Mouse (Mus musculus): ENCODE measurements around the gene Actl6a. TPM values are rescaled to one million over a fixed set of nuclear protein-coding genes. Genes with fewer than 3 reads are reported as not detected.

Actl6a gene
- polyA plus RNA-seq, 2 experiments from 2014 or later, result 89.6 to 104 TPM

- ATAC-seq, result no peak
Observed at GRCm38 (mm10) chr3:32749820-32750579, 43.9 kb downstream of the Actl6a start.

DNA sequence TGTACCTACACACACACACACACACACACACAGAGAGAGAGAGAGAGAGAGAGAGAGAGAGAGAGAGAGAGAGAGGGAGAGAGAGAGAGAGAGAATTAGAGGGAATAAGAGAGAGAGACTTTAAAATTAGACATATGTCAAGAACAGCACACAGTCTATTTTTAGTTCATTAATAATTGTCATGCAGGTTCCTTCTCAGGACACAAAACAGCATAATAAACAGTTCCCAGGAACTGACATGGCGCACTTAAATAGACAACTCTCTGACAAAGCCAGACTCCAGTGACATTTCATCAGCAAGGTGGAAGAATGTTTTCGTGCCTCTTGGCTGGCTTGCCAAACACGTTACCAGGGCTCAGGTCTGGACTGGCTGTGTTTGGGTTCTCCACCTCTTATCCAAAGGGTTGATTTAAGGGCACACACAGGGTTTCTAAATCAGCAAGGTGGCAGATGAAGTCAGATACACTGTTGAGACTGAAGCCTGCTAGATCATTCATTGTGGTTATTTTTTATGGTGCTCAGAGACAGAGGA, 48.4 kb downstream of the Actl6a start:
- ATAC-seq, result no peak

GRCm38 (mm10) chr3:32759212-32759611, 53.1 kb downstream of the Actl6a start:
- ATAC-seq, result no peak

GRCm38 (mm10) chr3:32762962-32763361, 56.9 kb downstream of the Actl6a start:
- no peak for ATAC-seq

- no peak for ATAC-seq
Observed at GRCm38 (mm10) chr3:32763902-32764301, 57.8 kb downstream of the Actl6a start.

DNA sequence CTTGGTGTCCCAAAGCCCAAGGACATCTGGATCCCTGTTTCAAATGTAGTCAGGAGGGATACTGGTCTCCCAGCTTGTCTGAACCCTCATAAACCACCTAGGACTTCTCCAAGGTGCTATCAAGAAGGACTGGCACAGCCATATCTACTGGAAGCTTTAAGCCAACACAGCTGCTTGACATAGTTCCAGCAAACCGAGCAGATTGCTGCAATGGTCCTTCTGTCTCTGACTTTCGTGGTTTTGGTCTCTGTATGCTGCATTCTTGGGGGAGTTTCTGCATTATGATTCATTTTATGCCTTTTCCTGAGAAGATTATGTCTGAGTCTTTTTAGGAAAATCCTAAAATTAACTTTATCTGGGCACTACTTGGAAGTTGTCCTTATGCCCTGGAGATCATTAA, 64.7 kb downstream of the Actl6a start:
- ATAC-seq, result no peak

Other genes with a start within 250 kb of the Actl6a start
- under 1 TPM; 0.46 to 0.52 TPM for gene Kcnmb3, start 214.1 kb upstream of the Actl6a start, polyA plus RNA-seq (2017; shearing (Covaris generic))
- 10 to 100 TPM; 24.1 to 26.4 TPM for gene Zfp639, start 196.0 kb upstream of the Actl6a start, polyA plus RNA-seq (2017; shearing (Covaris generic))
- gene Mfn1, start 176.8 kb upstream of the Actl6a start, polyA plus RNA-seq (2017; shearing (Covaris generic)), result 1 to 10 TPM; 6.1 to 9.9 TPM
- 10 to 100 TPM; 21.7 to 28.6 TPM for gene Gnb4, start 89.7 kb upstream of the Actl6a start, polyA plus RNA-seq (2017; shearing (Covaris generic))
- 100 to 1,000 TPM; 277 to 281 TPM for gene Ndufb5, start 30.7 kb downstream of the Actl6a start, polyA plus RNA-seq (2017; shearing (Covaris generic))
- gene Mrpl47, start 31.3 kb downstream of the Actl6a start, polyA plus RNA-seq (2017; shearing (Covaris generic)), result 10 to 100 TPM; 14.0 to 28.8 TPM
- gene Usp13, start 111.2 kb downstream of the Actl6a start, polyA plus RNA-seq (2017; shearing (Covaris generic)), result not detected

Data from activated CD4-positive, CD25-positive, alpha-beta regulatory T cell, adult 4 months (primary cell).